Mouse (Mus musculus) left cerebral cortex, postnatal 4 days (tissue): ENCODE data around the gene Rbm20. TPM values are rescaled to one million over a fixed set of nuclear protein-coding genes. Genes with fewer than 3 reads are reported as not detected.
"Not testable (repeated sequence)": the region's sequence is repeated elsewhere in the genome, so short reads cannot be mapped to it uniquely, and the experiment has no call there.

ENCODE experiments used
- DNase-seq: peaks from one replicate; pipeline ENCODE4 v3.0.0-alpha.2; 2022
- intact Hi-C: fragments of 180-260 bp; cut with DNase I; formaldehyde crosslinking; loops from one replicate; pipeline ENCODE4 v1.15.1; 2025
- total RNA-seq, 2 experiments: library from RNA; stranded (reverse); gene quantifications; 2 replicates each; pipeline ENCODE4 v1.2.3; 2021

Gene Rbm20
- total RNA-seq, 2 experiments from 2014 or later: 1.0 to 2.6 TPM

DNA sequence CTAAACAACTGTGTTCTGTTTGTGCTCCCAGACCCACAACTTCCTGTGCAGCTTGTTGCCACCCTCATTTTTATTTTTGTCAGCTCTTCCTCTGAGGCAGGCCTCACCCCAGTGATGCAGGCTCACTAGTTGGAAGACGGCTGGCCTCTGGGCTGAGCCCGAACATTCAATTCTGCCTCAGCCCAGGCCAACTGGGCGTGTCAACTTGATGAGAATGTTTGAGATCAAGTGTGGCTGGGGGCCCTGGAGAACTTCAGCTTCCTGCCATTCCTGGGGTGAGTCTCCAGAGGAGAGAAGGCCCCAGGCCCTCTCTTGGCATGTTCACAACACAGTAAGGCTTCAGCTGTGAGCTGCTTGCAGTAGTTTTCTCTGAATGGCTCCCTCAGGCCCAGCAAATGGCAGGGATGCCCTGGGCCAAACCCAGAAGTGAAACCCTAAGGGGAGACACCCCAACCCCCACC lies 216.6 kb downstream of the Rbm20 start:
- intact Hi-C loops: no loop called here
- no peak for DNase-seq

DNA sequence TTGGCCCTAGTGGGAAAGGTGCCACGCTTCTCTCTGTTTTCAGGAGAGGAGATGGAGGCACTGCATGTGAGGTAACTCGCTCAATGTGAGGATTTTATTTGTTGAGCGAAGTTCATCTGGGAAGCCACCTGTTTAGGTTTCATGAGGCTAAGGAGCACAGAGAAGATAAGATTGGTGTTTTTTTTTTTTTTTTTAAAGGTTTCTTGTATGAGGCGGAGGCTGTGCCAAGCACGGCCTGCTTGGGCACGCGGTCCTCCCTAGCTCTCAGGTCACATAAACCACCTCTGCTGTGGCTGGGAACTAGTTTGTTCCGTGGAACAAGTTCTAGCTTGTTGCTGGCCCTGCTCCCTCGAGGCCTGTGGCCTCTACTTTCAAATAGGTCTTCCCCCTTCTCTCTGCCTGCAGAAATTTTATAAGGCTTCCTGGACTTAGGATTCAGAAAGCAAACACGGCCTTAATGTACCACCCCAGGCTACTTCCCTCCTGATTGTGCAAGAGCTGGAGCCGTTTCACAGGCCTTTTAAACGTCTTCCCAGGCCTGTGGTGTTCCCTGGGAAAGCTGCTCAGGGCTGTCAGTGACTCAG lies 217.5 kb downstream of the Rbm20 start:
- intact Hi-C loops: no loop called here
- no peak for DNase-seq

DNA sequence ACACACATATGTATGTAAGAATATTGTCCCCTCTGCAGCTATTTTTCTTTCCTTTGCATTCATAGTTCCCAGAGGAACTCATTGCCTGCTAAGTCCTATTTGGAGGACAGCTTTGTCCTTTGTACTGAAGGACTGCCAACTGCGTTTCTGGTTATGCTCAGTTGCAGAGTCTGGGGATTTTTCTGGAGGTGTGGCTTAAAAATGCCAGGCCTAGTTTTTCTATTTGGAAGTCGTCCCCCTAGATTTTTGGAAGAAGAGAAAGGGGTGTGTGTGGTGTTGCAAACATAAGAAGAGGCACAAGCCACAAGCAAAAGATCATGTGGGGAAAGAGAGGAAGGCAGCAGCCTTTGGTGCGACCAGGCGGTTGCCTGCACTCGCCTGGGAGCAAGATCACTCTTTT lies 220.9 kb downstream of the Rbm20 start:
- DNase-seq: no peak
- intact Hi-C loops: no loop called here

DNA sequence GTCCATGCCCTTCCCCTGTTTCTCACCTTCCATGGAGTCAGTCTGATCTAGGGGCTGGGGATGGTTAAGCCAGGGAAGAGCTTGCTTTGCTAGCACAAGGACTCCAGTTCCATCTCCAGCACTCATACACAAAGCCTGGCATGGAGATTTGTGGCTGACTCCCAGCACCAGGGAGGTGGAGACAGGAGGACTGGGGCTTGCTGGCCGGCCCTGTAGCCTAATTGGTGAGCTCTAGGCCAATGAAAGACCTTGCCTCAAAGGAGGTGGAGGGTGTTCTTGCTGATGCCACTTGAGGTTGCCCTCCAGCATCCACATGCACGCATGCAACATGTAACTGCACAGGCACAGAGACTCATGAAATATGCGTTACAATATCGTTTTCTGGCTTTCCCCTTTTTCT lies 221.4 kb downstream of the Rbm20 start:
- intact Hi-C loops: no loop called here
- no peak for DNase-seq

DNA sequence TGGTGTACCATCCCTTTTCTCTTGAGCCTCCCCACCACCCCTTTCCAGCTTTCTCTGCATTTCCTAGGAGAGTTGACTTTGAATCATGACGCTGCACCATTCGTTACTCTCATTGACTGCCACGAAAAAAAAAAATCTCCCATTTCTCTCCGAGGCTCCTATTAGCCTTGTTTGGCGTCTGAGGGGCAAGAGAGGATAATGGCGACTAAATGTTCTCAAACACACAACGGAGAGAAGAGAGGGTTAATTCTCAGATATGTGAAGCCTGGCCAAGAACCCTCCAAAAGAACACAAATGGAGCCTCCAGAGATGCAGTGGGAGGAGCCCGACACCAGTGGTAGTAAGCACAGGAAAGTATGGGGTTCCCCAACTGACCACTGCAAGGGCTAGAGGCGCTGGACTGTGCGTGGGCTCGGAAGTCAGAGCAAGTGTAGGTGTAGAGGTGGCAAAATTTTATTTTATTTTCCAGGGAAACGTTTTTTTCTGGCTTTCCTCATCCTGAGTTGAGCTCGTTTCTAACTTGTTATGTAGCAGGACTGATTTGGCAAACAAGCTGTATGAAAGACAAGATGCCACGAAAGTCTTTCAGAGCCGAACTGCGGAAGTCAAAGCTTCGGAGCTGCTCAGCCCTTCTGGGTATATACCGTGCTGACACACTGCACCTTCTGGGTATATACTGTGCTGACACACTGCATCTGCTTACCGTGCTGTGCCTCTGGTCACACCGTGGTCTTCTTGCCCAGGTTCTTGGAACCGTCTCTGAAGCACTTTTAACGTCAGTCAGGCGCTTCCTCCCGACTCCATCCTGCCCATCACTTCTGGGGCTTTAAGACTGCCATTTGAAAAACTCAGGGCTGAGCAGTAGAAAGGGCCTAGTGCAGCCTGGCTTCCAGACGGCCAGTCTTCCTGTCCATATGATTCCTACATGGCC lies 222.1 kb downstream of the Rbm20 start:
- DNase-seq: no peak
- intact Hi-C loops: no loop called here

DNA sequence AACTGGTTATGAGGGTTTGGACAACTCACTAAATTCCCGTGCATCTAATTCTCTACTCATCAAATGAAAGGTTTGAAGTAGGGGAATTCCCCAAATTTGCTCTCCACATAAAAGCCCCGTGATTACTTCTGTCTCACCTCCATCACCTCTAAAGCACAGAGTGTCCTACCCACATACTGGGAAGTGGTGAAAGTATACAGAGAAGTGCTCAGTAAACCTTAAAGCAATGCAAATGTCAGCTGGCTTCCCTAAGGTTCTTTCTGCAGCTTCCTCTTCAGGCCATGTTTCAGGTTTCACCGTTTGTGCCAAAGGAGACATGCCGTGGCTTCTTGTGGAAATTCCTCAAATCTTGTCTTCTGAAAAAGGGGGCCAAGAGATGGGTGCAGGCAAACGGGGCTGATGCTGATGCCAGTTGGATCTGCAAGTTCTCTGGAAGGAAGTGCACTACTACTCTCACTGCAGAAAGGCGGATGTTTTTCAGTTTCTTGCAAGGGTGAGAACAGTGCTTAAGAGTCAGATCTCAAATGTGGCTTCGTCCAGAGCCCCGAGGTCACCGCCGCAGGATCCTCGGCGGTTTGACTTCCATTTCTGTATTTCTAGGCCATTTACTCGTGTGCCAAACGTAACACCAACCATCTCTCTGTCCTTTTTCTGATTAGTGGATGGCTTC lies 223.0 kb downstream of the Rbm20 start:
- intact Hi-C loops: loop anchor here (10.0 kb wide), 1 partner anchor 135 kb away; no protein-coding TSS in a partner anchor
- no peak for DNase-seq

DNA sequence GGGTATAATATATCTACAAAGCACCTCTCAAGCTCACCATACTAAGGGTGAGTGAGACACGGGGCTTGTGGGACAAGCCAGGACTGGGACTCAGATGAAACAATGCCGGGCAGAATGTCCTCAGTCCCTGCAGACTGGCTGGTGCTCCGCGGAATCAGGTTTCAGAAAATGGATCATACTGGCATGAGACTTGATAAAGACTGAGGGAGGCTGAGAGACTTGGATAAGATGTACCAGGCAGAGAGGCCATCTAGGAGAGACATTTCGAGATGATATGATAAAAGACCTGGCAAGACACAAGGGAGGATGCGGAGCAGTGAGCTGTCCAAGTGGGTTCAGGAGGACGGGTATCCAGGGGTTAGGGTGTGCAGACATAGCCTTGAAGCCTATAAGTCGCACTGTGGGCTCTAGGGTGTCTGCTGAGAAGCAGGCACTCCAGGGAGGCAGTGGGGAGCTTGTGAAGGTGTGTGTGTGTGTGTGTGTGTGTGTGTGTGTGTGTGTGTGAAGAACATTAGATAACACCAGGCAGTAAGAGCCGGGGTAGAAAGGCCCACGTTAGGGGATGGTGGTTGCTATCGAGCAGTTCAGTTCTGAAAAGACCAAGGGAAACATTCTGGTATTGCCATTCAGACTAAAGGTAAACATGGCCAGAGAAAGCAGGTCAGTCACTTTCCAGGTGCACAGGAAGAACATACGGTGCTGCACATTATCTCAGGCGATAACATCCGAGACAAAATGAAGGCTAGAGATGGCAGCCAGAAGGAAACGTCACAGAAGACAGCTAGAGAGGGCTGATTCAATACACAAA lies 225.0 kb downstream of the Rbm20 start:
- intact Hi-C loops: loop anchor here (10.0 kb wide), 1 partner anchor 137 kb away; no protein-coding TSS in a partner anchor
- DNase-seq: no peak

DNA sequence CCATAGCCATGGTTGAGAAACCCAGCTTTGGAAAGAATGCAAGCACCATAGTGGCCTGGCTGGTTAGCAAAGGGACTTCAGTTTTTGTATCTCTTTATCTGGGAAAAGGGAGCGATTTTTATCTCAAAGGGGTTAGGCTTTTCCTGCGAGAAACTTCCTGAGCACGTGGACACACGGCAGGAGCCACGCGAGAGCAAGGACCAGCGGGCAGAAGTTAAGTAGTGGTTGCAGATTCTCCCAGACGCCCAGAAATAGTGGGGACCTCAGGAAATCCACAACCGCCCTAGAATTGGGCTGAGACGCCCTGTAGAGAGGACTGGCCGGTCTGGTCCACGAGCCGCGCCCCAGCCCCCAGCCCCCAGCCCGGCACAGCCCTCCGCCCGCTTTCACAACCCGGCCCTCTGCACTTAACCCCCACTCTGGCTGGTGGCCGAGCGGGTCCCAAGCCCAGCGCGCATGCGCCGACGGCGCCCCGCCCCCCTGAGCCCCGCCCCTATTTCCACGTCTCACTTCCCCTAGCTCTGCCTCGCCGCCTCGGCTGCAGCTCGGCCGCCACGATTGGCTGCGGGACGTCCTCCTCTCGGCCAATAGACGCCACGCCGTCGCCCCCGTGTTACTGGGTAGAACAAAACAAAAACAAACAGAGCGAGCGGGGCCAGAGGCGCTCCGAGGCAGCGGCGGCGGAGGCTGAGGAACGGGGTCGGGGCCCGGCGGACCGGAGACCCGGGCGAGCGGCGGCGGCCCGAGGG lies 225.8 kb downstream of the Rbm20 start:
- intact Hi-C loops: loop anchor here (10.0 kb wide), 1 partner anchor 138 kb away; no protein-coding TSS in a partner anchor
- DNase-seq: peak; percentile 99

DNA sequence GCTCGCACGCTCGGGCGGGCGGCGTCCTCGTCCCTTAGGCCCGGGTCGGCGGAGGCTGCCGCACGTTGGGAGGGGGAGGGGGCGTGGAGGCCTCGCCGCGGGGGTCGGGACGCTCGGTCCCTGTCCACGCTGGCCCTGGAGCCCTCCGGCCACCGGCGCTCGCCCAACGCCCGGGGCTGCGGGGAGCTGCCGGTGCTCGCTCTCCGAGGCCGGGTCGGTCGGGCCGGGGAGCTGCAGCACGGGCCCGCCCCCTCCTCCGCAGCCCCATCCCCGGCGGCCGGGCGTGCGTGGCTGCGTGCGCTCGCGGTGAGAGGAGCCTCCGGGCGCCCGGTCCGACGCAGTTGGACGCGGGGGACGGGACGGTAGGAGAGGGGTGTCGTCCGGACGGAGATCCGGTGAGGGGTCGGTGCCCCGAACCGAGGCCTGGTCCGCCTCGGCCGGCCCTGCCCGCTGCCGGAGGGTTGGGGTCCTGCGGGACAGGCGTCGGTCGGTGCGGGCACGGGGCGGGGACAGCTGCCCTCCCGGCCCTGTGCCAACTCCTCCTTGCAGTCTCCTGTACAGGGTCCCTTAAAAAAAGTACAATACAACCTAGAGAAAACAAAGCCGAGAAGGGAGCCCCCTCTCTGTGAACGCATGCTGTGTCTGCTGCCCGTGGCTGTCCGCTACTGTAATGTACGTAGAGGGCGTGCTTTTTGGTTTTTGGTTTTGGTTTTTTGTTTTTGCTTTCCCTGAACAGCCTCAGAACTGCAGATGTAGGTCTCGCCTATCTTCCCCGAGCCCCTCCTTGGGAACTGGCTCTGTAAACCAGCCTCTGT lies 226.6 kb downstream of the Rbm20 start:
- intact Hi-C loops: loop anchor here (10.0 kb wide), 1 partner anchor 139 kb away; no protein-coding TSS in a partner anchor
- peak; percentile 67 for DNase-seq

DNA sequence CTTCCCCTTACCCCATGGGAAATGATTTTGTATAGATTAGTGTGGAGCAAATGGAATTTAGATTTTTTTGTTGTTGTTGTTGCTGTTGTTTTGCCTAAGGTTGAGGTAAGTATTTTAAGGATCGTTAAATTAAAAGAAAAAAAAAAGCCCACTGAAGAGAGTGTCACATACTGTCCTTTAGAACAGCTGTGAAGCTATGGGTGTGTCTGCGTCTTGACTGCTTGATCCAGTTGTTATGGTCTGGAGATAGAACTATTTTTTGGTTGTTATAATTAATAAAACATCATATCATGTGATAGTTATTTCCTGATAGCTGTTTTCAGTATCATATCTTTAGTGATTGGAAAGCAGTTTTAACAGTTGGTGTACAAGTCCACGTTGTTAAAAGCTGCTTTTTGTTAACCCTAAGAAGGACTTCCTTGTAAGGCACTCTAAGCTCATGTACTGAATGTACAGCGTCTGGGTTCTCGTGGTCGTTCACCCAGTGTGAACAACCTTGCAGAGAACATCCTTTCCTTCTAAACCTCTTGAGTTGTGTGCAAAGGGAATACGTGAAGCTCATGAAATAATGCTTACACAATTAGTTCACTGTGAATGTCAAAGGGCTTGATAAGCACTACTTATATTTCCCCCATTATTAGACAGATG lies 227.9 kb downstream of the Rbm20 start:
- intact Hi-C loops: loop anchor here (10.0 kb wide), 1 partner anchor 140 kb away; no protein-coding TSS in a partner anchor
- DNase-seq: no peak

DNA sequence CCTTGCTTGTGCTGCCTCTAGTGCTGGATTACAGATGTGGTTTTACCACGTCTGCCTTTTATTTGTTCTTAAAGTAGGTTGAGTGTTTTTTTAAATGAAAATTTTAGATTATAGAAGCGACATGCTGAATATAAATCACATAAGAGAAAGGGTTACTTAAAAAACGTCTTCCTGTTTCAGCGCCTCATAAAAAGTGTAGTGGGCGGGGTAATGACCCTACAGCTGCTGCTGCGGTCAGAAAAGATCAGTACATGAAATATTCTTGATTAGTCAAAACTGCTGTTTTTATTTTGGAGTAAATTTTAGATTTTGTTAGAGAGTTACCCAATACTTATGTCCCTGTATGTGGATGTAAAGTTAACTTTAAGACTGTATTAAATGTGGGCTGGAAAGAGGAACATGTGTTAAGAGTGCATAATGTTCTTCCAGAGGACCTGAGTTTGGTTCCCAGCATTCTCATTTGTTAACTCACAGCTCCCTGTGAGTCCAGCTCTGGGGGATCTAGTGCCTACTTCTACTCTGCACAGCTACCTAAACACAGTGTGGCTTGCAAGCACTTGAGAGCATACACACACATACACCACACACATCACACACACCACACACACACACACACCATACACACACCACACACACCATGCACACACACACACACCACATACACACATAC lies 229.1 kb downstream of the Rbm20 start:
- intact Hi-C loops: loop anchor here (10.0 kb wide), 1 partner anchor 141 kb away; no protein-coding TSS in a partner anchor
- DNase-seq: no peak

DNA sequence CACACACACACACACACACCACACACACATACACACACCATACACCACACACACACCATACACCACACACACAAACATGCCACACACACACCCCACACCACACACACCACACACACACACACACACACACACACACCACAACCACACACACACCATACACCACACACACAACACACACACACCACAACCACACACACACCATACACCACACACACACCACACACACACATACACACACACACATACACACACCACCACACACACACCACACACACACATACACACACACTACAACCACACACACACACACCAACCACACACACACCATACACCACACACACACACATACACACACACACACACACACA lies 229.6 kb downstream of the Rbm20 start:
- not testable (repeated sequence) for DNase-seq
- intact Hi-C loops: loop anchor here (10.0 kb wide), 1 partner anchor 142 kb away; no protein-coding TSS in a partner anchor

DNA sequence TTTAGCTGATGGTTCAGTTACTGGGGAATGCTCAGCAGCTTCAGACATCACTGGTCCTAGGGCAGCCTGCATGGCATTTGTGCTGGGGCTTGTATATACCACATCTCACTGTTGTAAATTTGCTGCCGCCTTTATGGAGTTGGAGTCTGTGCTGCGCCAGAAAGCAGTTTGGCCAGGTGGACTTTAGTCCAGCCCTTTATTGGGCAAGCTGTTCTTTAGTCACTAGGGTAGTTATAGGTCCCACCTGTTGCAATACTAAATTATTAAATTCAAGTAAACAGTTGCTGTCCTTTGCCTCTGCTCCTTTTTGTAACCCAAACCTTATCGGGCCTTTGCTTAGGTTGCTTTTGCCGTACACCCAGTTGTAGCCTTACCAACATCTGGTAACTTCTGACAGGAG lies 237.8 kb downstream of the Rbm20 start:
- no peak for DNase-seq
- intact Hi-C loops: no loop called here

Other genes starting within 250 kb of the Rbm20 start
- gene Dusp5, start 148.2 kb upstream of the Rbm20 start, total RNA-seq: 1 to 10 TPM; 2.7 to 4.3 TPM
- 10 to 100 TPM; 67.0 to 78.7 TPM for gene Nutf2-ps1, start 88.2 kb upstream of the Rbm20 start, total RNA-seq
- 10 to 100 TPM; 52.0 to 56.2 TPM for gene Smc3, start 76.9 kb upstream of the Rbm20 start, total RNA-seq
- gene Pdcd4, start 214.9 kb downstream of the Rbm20 start, total RNA-seq: 10 to 100 TPM; 64.4 to 67.5 TPM